Mouse (Mus musculus) midbrain, embryonic 16.5 days (tissue): ENCODE data around the gene Cep68. TPM values are rescaled to one million over a fixed set of nuclear protein-coding genes. Genes with fewer than 3 reads are reported as not detected.

Source experiments
- ATAC-seq: fragments of 200-750 bp; cut with Nextera tagmentation; 2 replicates; pipeline ENCODE4 v1.8.0; 2017; ENCODE audit warnings: moderate TSS enrichment
- H3K27ac ChIP-seq: fragments of 300-500 bp; sonication (generic); 2 replicates; pipeline ENCODE4 v1.5.1; 2014; ENCODE audit warnings: mild to moderate bottlenecking, low read length, mixed read lengths
- H3K27me3 ChIP-seq: fragments of 300-500 bp; sonication (generic); 2 replicates; pipeline ENCODE4 v1.6.1; 2014; ENCODE audit warnings: low read depth, low read length, mixed read lengths; ENCODE audit not compliant: control insufficient read depth, insufficient read depth
- H3K36me3 ChIP-seq: fragments of 300-500 bp; sonication (generic); 2 replicates; pipeline ENCODE4 v1.6.1; 2014; ENCODE audit warnings: mild to moderate bottlenecking, low read length, moderate library complexity, mixed read lengths; ENCODE audit not compliant: control insufficient read depth, insufficient read depth
- H3K4me1 ChIP-seq: fragments of 300-500 bp; sonication (generic); 2 replicates; pipeline ENCODE4 v1.6.1; 2014; ENCODE audit warnings: mild to moderate bottlenecking, low read length, mixed read lengths; ENCODE audit not compliant: control insufficient read depth, insufficient read depth
- H3K4me2 ChIP-seq: fragments of 300-500 bp; sonication (generic); 2 replicates; pipeline ENCODE4 v1.6.1; 2014; ENCODE audit warnings: mild to moderate bottlenecking, low read length, mixed read lengths
- H3K4me3 ChIP-seq: fragments of 300-500 bp; sonication (generic); 2 replicates; pipeline ENCODE4 v1.5.1; 2014; ENCODE audit warnings: low read depth, mild to moderate bottlenecking, low read length, moderate library complexity, mixed read lengths
- H3K9ac ChIP-seq: fragments of 300-500 bp; sonication (generic); 2 replicates; pipeline ENCODE4 v1.6.1; 2014; ENCODE audit warnings: low read depth, low read length, mixed read lengths
- H3K9me3 ChIP-seq: fragments of 300-500 bp; sonication (generic); replicated peaks from 2 replicates; pipeline ENCODE4 v1.6.1; 2014; ENCODE audit warnings: mild to moderate bottlenecking, low read length, mixed read lengths; ENCODE audit not compliant: control insufficient read depth, poor library complexity, severe bottlenecking
- WGBS: fragments of 180-500 bp; shearing (Covaris S2); extraction: QIAGEN DNeasy Blood & Tissue Kit; methylation state at CpG from one replicate; pipeline ENCODE4 v1.1.7; 2014; 5-methylcytosine and 5-hydroxymethylcytosine counted together
- polyA plus RNA-seq: library from polyadenylated mRNA; unstranded; fragments of >200 nt; fragmentation: Nextera tagmentation; extraction: Ambion mirVana; gene quantifications from 2 replicates; pipeline ENCODE4 v1.2.1, GENCODE M21; 2015

The Cep68 gene
- polyA plus RNA-seq, 1 experiment from 2014 or later = 26.6 TPM

- H3K4me2 ChIP-seq = no peak overlapping the region
- no peaks in the 10 kb centered on the region for H3K9me3 ChIP-seq
- 81% methylated on average over 16 of the region's 16 CpGs for WGBS
- ATAC-seq = no peak
- no peaks in the 10 kb centered on the region for H3K27me3 ChIP-seq
- H3K27ac ChIP-seq = no peak overlapping the region
- no peak overlapping the region for H3K4me3 ChIP-seq
- H3K4me1 ChIP-seq = peaks cover 22% of the 10 kb centered on the region
- H3K36me3 ChIP-seq = peaks cover 10% of the 10 kb centered on the region
- no peak overlapping the region for H3K9ac ChIP-seq
These were observed 4.6 kb downstream of the Cep68 start for GRCm38 (mm10) chr11:20244336-20245290.

DNA sequence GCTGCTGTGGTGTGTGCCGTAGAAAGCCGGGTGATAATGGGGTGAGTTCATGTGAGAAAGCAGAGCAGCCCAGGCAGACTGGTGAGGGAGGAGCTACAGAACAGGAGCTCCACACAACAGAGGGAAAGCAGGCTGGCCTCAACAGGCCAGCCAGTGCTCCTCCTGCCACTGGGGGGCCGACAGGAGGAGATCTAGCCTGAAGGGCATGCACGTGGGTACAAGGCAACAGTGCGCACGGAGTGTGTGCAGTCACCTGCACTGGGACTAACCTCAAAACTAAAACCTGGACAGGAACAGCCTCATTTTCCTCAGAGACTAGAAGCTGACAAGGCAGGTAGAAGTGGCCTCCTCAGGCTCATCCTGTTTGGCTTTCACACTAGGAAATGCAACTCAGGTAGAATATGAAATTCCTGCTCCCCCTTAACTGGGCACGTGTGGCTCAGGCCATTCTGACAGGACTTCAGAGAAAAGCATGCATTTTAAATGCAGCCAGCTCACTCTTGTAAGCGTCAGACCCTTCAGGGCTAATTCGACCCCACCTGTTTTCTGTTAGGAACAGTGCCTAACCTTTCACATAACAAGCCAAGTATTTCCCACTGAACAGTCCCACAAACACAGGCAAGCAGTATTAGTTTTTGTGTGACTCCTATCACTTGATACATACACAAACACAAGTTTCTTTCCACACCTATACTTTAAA is 5.9 kb downstream of the Cep68 start:
- no peaks in the 10 kb centered on the region for H3K27me3 ChIP-seq
- no peak overlapping the region for H3K4me2 ChIP-seq
- H3K9me3 ChIP-seq = no peaks in the 10 kb centered on the region
- no peak overlapping the region for H3K4me3 ChIP-seq
- no peak overlapping the region for H3K27ac ChIP-seq
- H3K4me1 ChIP-seq = peaks cover 20% of the 10 kb centered on the region
- ATAC-seq = peak; percentile 34
- H3K36me3 ChIP-seq = peaks cover 20% of the 10 kb centered on the region
- WGBS = 40% methylated on average over 9 of the region's 9 CpGs
- no peak overlapping the region for H3K9ac ChIP-seq

- H3K9ac ChIP-seq = no peak overlapping the region
- no peak for ATAC-seq
- 98% methylated on average over 6 of the region's 6 CpGs for WGBS
- no peak overlapping the region for H3K4me2 ChIP-seq
- no peaks in the 10 kb centered on the region for H3K27me3 ChIP-seq
- H3K36me3 ChIP-seq = peaks cover 22% of the 10 kb centered on the region
- no peaks in the 10 kb centered on the region for H3K9me3 ChIP-seq
- no peak overlapping the region for H3K27ac ChIP-seq
- peaks cover 12% of the 10 kb centered on the region for H3K4me1 ChIP-seq
- H3K4me3 ChIP-seq = no peak overlapping the region
These were observed 6.7 kb downstream of the Cep68 start for GRCm38 (mm10) chr11:20242366-20243056.

DNA sequence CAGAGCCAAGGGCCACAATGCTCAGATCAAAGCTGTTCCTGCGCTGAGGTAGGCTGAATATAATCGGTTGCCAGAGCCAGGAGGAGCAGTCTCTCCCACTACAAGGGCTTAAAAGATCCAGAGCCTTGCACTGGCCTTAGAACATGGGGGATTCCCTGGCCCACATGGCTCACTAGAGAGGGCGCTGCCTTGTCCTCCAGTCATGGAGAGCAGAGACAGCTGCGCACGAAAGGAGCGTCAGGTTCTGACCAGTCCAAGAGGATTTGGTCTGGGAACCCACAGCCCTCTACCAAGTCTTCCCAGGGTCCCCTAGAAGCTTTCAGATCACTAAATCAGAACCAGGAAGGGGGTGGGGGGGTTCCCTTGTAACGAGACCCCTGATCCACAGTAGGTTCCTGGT is 7.9 kb downstream of the Cep68 start:
- H3K27me3 ChIP-seq = no peaks in the 10 kb centered on the region
- no peaks in the 10 kb centered on the region for H3K9me3 ChIP-seq
- 94% methylated on average over 7 of the region's 7 CpGs for WGBS
- no peak overlapping the region for H3K27ac ChIP-seq
- no peak overlapping the region for H3K9ac ChIP-seq
- no peak overlapping the region for H3K4me3 ChIP-seq
- no peak for ATAC-seq
- 0 out of 2 replicates have a peak, but pooled peaks cover 2% of the 10 kb centered on the region for H3K4me1 ChIP-seq
- no peak overlapping the region for H3K4me2 ChIP-seq
- H3K36me3 ChIP-seq = peaks cover 33% of the 10 kb centered on the region

DNA sequence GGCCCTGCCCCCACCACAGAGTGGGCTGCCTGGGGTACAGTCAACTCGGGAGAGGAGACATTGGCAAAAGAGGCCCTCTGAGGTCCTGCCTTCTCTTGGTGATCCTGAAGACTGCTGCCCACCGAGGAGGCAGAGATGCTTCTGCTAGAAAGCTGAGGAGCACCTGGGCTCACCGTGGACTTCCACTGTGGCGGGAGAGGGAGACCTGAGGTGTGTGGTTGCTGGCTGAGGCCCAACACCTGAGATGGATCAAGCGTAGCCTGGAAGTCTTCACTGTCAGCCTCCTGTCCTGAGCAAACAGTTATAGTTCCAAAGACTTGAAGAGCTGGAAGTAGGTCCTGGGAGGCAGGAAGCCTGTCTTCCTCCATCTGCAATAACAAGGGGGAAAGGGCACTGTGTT is 8.9 kb downstream of the Cep68 start:
- 86% methylated on average over 5 of the region's 5 CpGs for WGBS
- Histone ChIP-seq H3K4me2 (no peak overlapping the region), H3K36me3 (peaks cover 40% of the 10 kb centered on the region)

DNA sequence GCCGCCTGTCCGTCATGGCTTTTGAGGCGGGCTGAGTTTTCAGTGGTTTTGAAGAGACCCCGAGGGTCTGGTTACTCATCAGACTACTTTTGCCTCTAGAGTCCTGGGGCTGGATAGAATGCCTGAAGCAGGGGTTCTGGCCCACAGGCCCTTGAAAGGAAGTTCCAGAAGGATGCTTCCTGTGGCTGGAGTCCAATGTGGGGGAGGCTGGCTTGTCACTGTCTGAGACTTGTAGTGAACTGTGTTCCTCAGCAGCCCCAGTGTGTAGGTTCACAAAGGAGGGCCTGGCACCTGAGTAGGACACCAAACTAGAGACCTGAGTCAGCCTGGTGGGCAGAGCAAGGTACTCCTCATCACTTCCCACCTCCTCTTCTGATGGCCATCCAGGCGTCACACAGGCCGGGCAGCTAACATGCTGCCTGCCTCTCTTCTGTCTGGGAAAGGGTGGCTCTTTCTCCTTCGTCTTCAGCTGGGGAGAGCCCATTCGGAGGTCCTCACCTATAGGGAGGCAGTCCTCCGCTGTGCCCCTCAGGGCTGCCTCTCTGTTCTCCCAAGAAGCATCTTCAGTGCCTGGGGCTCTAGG is 9.9 kb downstream of the Cep68 start:
- WGBS = 93% methylated on average over 9 of the region's 9 CpGs
- no peaks in the 10 kb centered on the region for H3K27me3 ChIP-seq
- no peak overlapping the region for H3K4me3 ChIP-seq
- peaks cover 44% of the 10 kb centered on the region for H3K36me3 ChIP-seq
- no peak for ATAC-seq
- H3K9ac ChIP-seq = no peak overlapping the region
- no peak overlapping the region for H3K27ac ChIP-seq
- no peaks in the 10 kb centered on the region for H3K9me3 ChIP-seq
- no peak overlapping the region for H3K4me2 ChIP-seq
- no peaks in the 10 kb centered on the region for H3K4me1 ChIP-seq

More for the DNA sequence above, 8.9 kb downstream of the Cep68 start:
- Histone ChIP-seq H3K9me3 (no peaks in the 10 kb centered on the region), H3K4me1 (no peaks in the 10 kb centered on the region), H3K27me3 (no peaks in the 10 kb centered on the region), H3K27ac (no peak overlapping the region), H3K4me3 (no peak overlapping the region), H3K9ac (no peak overlapping the region)
- ATAC-seq = no peak

- 83% methylated on average over 3 of the region's 3 CpGs for WGBS
- Histone ChIP-seq H3K4me1 (no peaks in the 10 kb centered on the region), H3K9me3 (no peaks in the 10 kb centered on the region), H3K36me3 (peaks cover 47% of the 10 kb centered on the region), H3K4me2 (no peak overlapping the region), H3K4me3 (no peak overlapping the region), H3K9ac (no peak overlapping the region), H3K27me3 (no peaks in the 10 kb centered on the region), H3K27ac (no peak overlapping the region)
- no peak for ATAC-seq
These were observed 11.3 kb downstream of the Cep68 start for GRCm38 (mm10) chr11:20237976-20238375.

- Histone ChIP-seq H3K9ac (no peak overlapping the region), H3K4me3 (no peak overlapping the region), H3K27ac (no peak overlapping the region), H3K27me3 (no peaks in the 10 kb centered on the region), H3K36me3 (peaks cover 49% of the 10 kb centered on the region), H3K9me3 (no peaks in the 10 kb centered on the region), H3K4me1 (no peaks in the 10 kb centered on the region), H3K4me2 (no peak overlapping the region)
- WGBS = 97% methylated on average over 7 of the region's 7 CpGs
- no peak for ATAC-seq
These were observed 12.2 kb downstream of the Cep68 start for GRCm38 (mm10) chr11:20237018-20237417.
